Mouse (Mus musculus): ENCODE measurements around the gene Hapln1. TPM values are rescaled to one million over a fixed set of nuclear protein-coding genes. Genes with fewer than 3 reads are reported as not detected.

The Hapln1 gene
- polyA plus RNA-seq, 1 experiment from 2014 or later: 7.5 TPM

DNA sequence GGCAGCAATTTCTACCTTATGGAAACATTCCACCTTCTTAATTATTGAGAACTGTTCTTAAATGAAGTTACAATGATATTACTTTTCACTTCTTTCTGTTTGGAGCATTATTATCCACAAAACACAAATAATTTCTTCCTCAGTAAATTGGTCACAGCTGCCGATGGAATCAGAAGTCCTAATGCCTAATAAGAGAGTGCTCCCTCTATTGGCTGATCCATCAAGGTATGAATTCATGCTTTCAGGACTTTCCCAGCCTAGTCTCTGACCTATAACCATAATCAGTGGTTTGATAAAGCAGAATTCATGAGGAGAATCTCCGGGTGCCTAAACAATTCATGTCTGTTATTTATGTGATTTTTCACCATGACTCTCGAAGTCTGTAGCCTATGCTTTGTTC, 79.5 kb downstream of the Hapln1 start:
- H3K27ac ChIP-seq: no peak overlapping the region
- no peaks in the 10 kb centered on the region for H3K9me3 ChIP-seq
- no peak overlapping the region for H3K9ac ChIP-seq
- no peak for ATAC-seq (ENCODE audit: low FRiP score)
- no peak overlapping the region for H3K4me3 ChIP-seq (replicated peaks)
- 82% methylated on average over 3 of the region's 3 CpGs for WGBS
- H3K4me2 ChIP-seq: no peak overlapping the region
- H3K27me3 ChIP-seq: no peaks in the 10 kb centered on the region
- no peaks in the 10 kb centered on the region for H3K4me1 ChIP-seq
- H3K36me3 ChIP-seq (replicated peaks): no peaks in the 10 kb centered on the region

DNA sequence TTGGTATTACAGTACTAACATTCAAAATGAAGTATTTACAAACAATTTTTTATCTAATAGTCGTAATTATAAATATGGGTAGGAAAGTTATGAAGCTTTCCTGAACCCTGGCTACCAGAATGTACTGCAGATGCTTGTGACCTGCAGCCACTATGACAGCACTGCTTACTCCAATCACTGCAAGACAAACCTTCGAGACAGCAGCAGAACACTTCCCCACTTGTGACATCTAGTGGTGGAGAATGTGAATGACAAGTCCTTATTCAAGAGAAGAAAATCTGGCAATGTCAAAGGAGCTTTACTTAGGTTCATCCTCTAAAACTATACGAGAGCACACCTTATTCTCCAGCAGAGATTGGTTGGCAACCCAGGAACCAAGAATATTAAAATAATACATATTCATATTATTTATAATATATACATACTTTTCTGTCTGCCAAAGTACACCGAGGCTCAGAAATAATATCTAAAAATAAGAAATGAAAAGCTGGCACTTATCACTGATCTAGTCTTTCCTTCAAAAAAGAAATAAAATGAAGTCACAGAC, 94.6 kb downstream of the Hapln1 start:
- ATAC-seq (ENCODE audit: low FRiP score): peak; percentile 81
- H3K9ac ChIP-seq: no peak overlapping the region
- no peaks in the 10 kb centered on the region for H3K36me3 ChIP-seq (replicated peaks)
- no peak overlapping the region for H3K4me2 ChIP-seq
- H3K4me1 ChIP-seq: no peaks in the 10 kb centered on the region
- no peaks in the 10 kb centered on the region for H3K9me3 ChIP-seq
- H3K27me3 ChIP-seq: no peaks in the 10 kb centered on the region
- WGBS: 29% methylated on average over 4 of the region's 4 CpGs
- no peak overlapping the region for H3K4me3 ChIP-seq (replicated peaks)
- H3K27ac ChIP-seq: no peak overlapping the region

DNA sequence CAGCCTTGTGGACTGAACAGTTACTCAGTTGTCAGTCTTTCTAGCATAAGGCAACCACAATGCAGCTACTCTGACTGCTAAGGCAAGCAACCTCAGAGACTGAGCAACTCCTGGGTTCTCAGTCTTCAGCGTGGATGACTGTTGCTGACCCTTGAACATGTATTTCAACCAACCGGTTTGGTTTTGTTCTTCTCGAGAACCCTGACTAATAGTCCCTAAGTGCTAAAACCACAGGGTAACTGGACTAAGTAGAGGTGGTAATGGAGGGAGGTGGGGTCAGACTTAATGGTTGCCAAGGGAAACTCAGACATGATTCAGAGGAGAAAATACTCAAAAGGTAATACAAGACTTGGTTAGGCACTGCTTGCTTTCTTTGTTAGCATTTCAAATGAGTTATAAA, 97.4 kb downstream of the Hapln1 start:
- Histone ChIP-seq H3K9me3 (no peaks in the 10 kb centered on the region), H3K4me2 (no peak overlapping the region), H3K4me3 (replicated peaks) (no peak overlapping the region), H3K4me1 (no peaks in the 10 kb centered on the region), H3K9ac (no peak overlapping the region), H3K27me3 (no peaks in the 10 kb centered on the region), H3K36me3 (replicated peaks) (no peaks in the 10 kb centered on the region), H3K27ac (no peak overlapping the region)
- ATAC-seq (ENCODE audit: low FRiP score): no peak
- 72% methylated on average over 3 of the region's 3 CpGs for WGBS

DNA sequence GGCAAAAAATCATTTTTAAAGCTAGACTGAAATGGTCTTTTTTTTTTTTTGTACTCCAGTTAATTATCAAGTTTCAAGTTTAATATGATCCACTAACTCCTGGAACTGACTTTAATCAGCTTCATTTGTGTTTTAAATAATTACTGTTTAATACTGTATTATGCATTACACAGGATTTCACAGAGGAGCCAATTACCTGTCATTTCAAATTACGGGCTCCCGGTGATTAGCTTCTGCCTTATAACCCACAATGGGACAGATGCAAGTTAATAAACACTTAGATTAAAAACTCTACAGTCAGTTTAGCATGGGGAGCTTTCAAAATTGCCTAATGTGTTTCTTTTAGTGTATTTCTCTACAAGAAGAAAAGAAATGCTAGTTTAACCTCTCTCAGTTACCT, 106.0 kb downstream of the Hapln1 start:
- Histone ChIP-seq H3K9ac (no peak overlapping the region), H3K4me3 (replicated peaks) (no peak overlapping the region), H3K27me3 (no peaks in the 10 kb centered on the region), H3K27ac (no peak overlapping the region), H3K4me2 (no peak overlapping the region), H3K36me3 (replicated peaks) (no peaks in the 10 kb centered on the region), H3K4me1 (no peaks in the 10 kb centered on the region), H3K9me3 (no peaks in the 10 kb centered on the region)
- 69% methylated on average over 2 of the region's 2 CpGs for WGBS
- ATAC-seq (ENCODE audit: low FRiP score): no peak

DNA sequence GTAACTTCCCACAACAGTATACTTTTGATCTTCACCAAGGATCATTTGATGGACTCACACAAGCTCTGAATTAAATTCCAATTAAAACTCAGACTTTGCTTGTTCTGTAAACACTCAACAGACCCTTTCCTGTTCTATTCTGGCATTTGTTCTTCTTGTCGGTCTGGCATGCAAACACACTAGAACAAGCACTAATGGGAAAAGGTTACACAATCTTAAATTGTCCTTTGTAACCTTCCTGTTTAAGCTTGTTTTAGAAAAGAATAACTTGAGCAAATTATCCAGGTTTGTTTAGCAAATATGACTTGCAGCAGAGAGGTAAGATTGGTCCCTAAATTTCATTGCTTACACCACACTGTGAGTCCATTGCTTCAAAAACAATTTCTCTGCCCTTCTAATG, 113.2 kb downstream of the Hapln1 start:
- Histone ChIP-seq H3K4me3 (replicated peaks) (no peak overlapping the region), H3K27ac (no peak overlapping the region), H3K36me3 (replicated peaks) (peaks cover 13% of the 10 kb centered on the region), H3K9me3 (no peaks in the 10 kb centered on the region), H3K4me2 (no peak overlapping the region), H3K4me1 (no peaks in the 10 kb centered on the region), H3K27me3 (no peaks in the 10 kb centered on the region), H3K9ac (no peak overlapping the region)
- WGBS: 55% methylated on average over 1 of the region's 1 CpGs
- ATAC-seq (ENCODE audit: low FRiP score): no peak

DNA sequence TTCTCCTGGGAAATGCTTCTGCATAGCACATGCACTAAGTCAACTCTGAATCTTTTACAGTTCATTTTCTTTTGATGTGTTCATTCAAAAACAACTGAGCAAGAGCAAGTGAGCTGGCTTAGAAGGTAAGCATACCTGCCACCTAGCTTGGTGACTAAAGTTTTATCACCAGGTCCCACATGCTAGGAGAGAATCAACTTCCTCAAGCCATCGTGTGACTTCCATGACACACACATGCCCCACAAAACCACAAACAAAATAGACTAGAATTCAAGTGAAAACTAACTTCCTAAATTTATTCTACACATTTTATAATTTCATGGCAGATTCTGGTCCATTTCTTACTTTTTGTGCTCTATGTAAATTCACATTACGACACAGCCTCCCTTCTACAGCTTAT, 113.7 kb downstream of the Hapln1 start:
- 90% methylated on average over 2 of the region's 2 CpGs for WGBS
- no peak overlapping the region for H3K27ac ChIP-seq
- no peaks in the 10 kb centered on the region for H3K4me1 ChIP-seq

DNA sequence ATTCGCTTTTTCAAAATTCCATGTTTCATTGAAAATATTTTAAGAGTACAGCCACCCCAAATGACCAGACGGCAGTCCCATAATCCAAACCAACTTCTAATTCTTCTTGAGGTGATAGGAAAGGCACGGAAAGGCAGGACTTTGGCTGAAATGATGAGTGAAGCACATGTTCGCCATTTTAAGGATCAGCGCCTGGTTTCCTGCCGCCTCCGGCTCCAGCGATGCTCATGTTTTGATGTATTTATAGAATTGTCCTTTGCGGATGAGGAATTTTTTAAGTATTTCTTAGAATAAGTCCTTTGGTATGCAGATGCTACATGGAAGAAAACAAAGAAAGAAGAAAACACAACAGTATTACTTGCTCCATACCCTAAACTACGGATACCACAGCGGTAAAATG, 117.5 kb downstream of the Hapln1 start:
- no peak for ATAC-seq (ENCODE audit: low FRiP score)
- 94% methylated on average over 11 of the region's 11 CpGs for WGBS

More for the DNA sequence above, 113.7 kb downstream of the Hapln1 start:
- H3K4me2 ChIP-seq: no peak overlapping the region
- H3K27me3 ChIP-seq: no peaks in the 10 kb centered on the region
- H3K9me3 ChIP-seq: no peaks in the 10 kb centered on the region
- peaks cover 13% of the 10 kb centered on the region for H3K36me3 ChIP-seq (replicated peaks)
- no peak for ATAC-seq (ENCODE audit: low FRiP score)
- H3K9ac ChIP-seq: no peak overlapping the region
- no peak overlapping the region for H3K4me3 ChIP-seq (replicated peaks)

More for the DNA sequence above, 117.5 kb downstream of the Hapln1 start:
- Histone ChIP-seq H3K4me1 (no peaks in the 10 kb centered on the region), H3K9me3 (no peaks in the 10 kb centered on the region), H3K27ac (no peak overlapping the region), H3K4me2 (no peak overlapping the region), H3K27me3 (no peaks in the 10 kb centered on the region), H3K4me3 (replicated peaks) (no peak overlapping the region), H3K9ac (no peak overlapping the region), H3K36me3 (replicated peaks) (peaks cover 23% of the 10 kb centered on the region)

Other genes starting within 250 kb of the Hapln1 start
- 65.4 and 65.8 TPM in 2 replicates for gene Vcan, start 202.7 kb downstream of the Hapln1 start, polyA plus RNA-seq (2016; fragmentation: Nextera tagmentation; extraction: Ambion mirVana)

Measured in forebrain, embryonic 12.5 days (tissue).